Mouse (Mus musculus): Measurements from ENCODE around the gene Selenbp2.
"Not testable (repeated sequence)": the region's sequence is repeated elsewhere in the genome, so short reads cannot be mapped to it uniquely, and the experiment has no call there.

Gene Selenbp2

DNA sequence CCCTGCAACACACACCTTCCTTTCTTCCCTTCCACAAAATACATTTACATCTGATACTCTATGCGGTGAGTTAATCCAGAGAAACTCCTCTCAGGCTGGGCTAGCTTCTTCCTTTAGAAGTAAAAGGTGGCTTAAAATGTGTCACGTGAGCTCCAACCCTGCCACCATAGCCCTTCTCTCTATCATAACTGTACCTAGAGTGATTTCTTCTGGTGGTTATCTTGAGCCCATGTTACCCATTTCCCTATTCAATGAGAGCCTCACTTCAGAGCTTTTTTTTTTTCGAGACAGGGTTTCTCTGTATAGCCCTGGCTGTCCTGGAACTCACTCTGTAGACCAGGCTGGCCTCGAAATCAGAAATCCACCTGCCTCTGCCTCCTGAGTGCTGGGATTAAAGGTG, 1.7 kb upstream of the Selenbp2 start:
- not testable (repeated sequence) for DNase-seq (ENCODE audit: low read depth)

DNA sequence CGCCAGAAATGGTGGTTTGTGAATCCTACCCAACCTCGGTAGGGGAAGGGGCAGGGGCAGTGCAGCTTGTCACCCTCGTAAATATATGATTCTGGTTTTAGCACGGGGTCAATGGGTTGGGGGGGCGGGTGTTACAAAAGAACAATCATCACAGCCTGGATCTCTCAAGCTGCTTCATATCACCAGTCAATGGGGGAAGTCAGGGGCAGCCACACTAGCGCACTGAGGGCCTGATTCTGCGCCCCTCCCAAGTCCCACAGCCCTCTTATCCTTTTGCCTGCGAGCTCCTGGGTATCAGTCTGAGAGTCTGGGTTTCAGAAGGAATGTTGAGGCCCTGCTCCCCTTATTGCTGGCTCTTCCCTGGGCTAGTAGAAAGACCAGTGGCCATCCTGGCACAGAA, 518 bp downstream of the Selenbp2 start:
- not testable (repeated sequence) for DNase-seq (ENCODE audit: low read depth)

DNA sequence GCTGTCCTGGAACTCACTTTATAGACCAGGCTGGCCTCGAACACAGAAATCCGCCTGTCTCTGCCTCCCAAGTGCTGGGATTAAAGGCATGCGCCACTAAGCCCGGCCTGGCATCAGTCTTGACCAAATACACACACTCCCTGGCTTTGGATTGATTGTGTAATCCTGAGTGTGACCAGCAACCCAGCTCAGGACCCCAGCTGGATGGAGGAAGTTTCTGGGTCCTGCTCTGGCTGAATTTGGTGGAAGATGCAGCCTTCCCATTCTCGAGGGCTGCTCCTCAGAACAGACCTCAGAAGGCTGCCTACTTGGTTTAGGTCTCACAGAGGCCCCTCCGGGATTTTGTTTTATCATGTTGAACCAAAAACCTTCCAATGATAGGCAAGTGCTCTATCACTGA, 2.2 kb downstream of the Selenbp2 start:
- not testable (repeated sequence) for DNase-seq (ENCODE audit: low read depth)

DNA sequence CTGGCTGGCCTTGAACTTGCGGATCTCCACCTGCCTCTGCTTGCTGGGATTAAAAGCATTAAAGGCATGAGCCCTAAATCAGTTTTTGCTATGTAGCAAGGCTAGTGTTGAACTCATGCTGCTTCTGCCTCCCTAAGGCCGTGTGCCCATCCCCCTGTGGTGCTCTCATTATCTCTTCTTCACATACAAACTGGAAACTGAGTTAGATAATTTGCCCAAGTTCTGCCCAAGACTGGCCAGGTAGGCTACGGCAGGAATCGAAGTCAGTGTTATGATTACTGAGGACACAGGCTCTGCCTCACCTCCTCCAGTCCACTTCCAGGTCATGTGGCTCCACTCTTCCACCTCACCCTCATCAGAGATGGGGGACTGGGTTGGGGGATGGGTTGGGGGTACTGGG, 2.9 kb downstream of the Selenbp2 start:
- DNase-seq (ENCODE audit: low read depth), result not testable (repeated sequence)

DNA sequence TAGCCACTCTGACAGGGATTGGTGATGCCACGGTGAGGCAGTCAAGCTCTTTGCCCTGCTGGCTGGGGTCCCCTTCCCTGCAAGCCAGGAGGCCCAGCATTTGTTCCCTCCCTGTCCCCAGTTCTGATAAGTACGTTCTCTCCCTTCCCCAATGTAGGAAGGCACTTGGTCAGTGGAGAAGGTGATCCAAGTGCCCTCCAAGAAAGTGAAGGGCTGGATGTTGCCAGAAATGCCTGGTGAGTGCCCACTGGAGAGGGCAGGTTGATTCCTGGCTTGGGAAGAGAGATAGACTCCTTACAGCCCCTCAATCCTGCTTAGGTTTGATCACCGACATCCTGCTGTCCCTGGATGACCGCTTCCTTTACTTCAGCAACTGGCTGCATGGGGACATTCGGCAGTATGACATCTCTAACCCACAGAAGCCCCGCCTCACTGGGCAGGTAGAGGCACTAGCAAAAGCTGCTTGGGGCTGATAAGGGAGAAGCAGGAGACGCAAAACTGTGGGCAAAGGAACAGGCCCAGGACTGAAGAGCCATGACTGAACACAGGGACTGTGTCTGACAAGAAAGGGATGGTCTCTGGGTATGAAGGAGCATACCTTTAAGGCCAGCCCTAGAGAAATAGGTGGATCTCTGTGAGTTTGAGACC, 8.9 kb downstream of the Selenbp2 start:
- DNase-seq (ENCODE audit: low read depth), result not testable (repeated sequence)

DNA sequence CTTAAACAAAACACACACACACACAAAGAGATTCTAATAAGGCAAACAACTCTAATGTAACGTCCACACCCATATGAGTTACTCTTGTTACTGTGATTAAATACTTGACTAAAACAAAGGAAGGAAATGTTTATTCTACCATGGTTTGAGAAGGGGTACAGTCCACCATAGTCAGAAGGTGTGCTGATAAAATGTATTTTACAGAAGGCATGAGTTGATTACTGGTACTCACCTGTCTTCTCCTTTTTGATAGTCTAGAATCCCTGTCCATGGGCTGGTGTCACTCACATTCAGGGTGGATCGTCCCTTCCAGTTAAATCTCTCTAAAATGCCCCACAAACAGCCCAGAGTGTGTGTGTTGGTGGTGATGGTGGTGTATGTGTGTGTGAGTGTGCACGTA, 9.5 kb downstream of the Selenbp2 start:
- DNase-seq (ENCODE audit: low read depth), result no peak

DNA sequence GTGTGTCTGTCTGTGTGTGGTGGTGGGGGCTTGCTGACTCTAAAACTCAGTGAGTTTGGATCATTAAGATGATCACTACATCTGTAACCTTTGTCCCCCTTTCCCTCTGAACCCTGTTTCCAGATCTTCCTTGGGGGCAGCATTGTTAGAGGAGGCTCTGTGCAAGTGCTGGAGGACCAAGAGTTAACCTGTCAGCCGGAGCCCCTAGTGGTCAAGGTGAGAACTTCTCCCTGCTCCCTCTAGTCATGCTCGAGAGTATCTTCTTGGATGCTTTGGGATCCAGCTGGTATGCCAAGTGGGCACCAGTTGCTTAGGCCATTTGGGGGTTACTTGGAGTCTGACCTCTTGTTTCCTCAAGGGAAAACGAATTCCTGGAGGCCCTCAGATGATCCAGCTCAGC, 10.0 kb downstream of the Selenbp2 start:
- not testable (repeated sequence) for DNase-seq (ENCODE audit: low read depth)

DNA sequence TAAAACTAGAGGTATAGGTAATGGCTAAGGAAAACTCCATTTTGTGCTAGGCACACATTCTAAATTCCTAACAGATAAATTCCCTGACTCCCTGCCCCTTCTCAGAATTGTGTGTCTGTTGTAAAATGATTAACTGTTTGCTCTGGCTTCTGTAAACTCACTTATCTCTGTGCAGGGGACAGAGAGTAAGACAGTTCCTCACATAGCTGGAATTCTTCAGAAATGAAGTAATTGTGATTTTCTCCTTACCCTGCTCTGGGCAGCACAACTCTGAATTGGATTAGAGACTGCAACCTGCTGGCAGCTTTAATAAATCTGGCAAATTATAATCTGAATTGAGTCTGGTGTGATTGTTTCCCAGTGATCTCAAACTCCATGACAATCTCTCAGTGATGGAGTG, 17.2 kb downstream of the Selenbp2 start:
- not testable (repeated sequence) for DNase-seq (ENCODE audit: low read depth)

DNA sequence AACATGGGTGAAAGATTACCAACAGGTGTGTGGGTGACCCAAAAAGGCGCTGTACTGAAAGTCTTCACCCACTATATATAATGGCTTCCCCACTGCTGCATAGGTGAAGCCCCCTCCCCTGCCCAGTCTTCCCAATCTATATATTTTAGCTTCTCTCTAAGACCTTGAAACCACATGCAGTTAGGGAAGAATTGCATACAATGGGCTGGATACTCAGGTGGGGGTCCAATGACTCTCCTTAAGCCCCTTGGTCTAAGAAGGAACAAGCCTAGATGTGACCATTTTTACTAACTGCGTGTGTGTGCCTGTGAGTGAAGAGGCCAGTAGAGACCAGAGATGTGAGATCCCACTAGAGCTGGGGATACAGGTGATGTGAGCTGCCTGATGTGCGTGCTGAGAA, 20.1 kb downstream of the Selenbp2 start:
- not testable (repeated sequence) for DNase-seq (ENCODE audit: low read depth)

DNA sequence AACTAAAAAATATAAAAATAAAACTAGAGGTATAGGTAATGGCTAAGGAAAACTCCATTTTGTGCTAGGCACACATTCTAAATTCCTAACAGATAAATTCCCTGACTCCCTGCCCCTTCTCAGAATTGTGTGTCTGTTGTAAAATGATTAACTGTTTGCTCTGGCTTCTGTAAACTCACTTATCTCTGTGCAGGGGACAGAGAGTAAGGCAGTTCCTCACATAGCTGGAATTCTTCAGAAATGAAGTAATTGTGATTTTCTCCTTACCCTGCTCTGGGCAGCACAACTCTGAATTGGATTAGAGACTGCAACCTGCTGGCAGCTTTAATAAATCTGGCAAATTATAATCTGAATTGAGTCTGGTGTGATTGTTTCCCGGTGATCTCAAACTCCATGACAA, 24.9 kb downstream of the Selenbp2 start:
- not testable (repeated sequence) for DNase-seq (ENCODE audit: low read depth)

DNA sequence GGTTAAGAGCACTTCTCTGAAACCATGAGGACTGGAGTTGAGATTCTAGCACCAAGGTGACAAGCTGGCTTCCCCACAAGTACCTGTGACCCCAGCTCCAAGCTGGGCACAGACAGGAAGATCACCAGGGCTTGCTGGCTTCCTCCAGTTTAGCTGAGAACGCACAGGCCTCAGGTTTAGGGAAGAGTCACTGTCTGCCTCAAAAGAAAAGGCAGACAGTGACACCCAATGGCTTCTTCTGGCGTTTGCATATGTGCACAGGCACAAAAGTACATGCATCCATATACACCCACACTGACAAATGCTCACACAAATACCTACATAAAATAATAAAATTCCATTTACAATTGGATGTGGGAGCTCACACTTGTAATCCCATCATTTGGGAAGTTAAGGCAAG, 30.3 kb downstream of the Selenbp2 start:
- not testable (repeated sequence) for DNase-seq (ENCODE audit: low read depth)

DNA sequence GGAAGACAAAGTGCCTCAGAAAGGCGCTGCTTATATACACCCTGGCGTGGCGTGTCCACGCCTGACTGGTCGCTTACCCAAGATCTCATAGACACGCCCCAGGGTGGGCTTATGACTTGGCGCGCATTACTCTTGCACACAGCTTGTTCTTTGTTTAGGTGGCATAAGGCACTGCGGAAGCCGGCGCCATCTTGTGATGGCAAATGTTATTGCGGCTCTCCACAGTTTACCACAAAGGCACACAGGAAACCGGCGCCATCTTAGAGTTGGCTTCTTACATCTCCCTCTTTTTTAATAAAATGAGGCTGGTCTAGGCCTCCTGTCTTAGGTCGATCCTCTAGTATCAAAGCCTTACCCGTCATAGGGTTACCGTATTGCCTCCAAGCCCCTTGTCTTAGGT, 52.3 kb downstream of the Selenbp2 start:
- no peak for DNase-seq (ENCODE audit: low read depth)

Measured in fibroblast of lung, adult 2 months (primary cell).